Mouse (Mus musculus) cortical plate, adult 2 months (tissue): ENCODE data around the gene Tmem150a. TPM values are rescaled to one million over a fixed set of nuclear protein-coding genes. Genes with fewer than 3 reads are reported as not detected.

ENCODE experiments used
- H3K27ac ChIP-seq: fragments of 200-500 bp; 2 replicates; pipeline ENCODE4 v1.5.1; 2012; ENCODE audit warnings: low read length, control low read depth, inconsistent platforms; ENCODE audit not compliant: insufficient read depth
- H3K4me1 ChIP-seq: fragments of 200-500 bp; 2 replicates; pipeline ENCODE4 v1.6.1; 2011; ENCODE audit warnings: low read length; ENCODE audit not compliant: control insufficient read depth, insufficient read depth
- H3K4me3 ChIP-seq: fragments of 200-500 bp; 2 replicates; pipeline ENCODE4 v1.5.1; 2011; ENCODE audit warnings: mild to moderate bottlenecking, low read length, control low read depth; ENCODE audit not compliant: insufficient read depth
- CTCF ChIP-seq: fragments of 200-500 bp; IDR thresholded peaks from 2 replicates; pipeline ENCODE4 v1.5.1; 2011; ENCODE audit warnings: mild to moderate bottlenecking, control low read depth, low read length; ENCODE audit not compliant: insufficient read depth; ENCODE audit errors: extremely low read depth
- POLR2A ChIP-seq: fragments of 200-500 bp; IDR thresholded peaks from 2 replicates; pipeline ENCODE4 v1.6.1; 2011; ENCODE audit warnings: mild to moderate bottlenecking, low read length, control low read depth; ENCODE audit not compliant: insufficient read depth; ENCODE audit errors: extremely low read depth
- polyA plus RNA-seq: library from polyadenylated mRNA; depleted of rRNA; stranded (reverse); fragments of >200 nt; gene quantifications from 2 replicates; pipeline ENCODE4 v1.2.3, GENCODE M21; 2012

The Tmem150a gene
- polyA plus RNA-seq, 1 experiment = 23.4 TPM

GRCm38 (mm10) chr6:72359891-72360598 lies 4.8 kb downstream of the Tmem150a start:
- TF ChIP-seq CTCF (no peak), POLR2A (no peak)
- H3K4me1 ChIP-seq = peaks cover 3% of the 10 kb centered on the region; the same call in 1 of the 2 replicates
- no peak overlapping the region for H3K27ac ChIP-seq
- no peak overlapping the region for H3K4me3 ChIP-seq

GRCm38 (mm10) chr6:72360599-72360935 lies 5.3 kb downstream of the Tmem150a start:
- no peak overlapping the region for H3K27ac ChIP-seq
- peak overlapping the region; percentile 66; the same call in 1 of the 2 replicates for H3K4me3 ChIP-seq
- peaks cover 3% of the 10 kb centered on the region; the same call in 1 of the 2 replicates for H3K4me1 ChIP-seq
- TF ChIP-seq CTCF (no peak), POLR2A (no peak)

GRCm38 (mm10) chr6:72361121-72361551 lies 5.9 kb downstream of the Tmem150a start:
- H3K27ac ChIP-seq = no peak overlapping the region
- TF ChIP-seq POLR2A (no peak), CTCF (no peak)
- peaks cover 2% of the 10 kb centered on the region; the same call in 1 of the 2 replicates for H3K4me1 ChIP-seq
- peak overlapping the region; percentile 66; the same call in 1 of the 2 replicates for H3K4me3 ChIP-seq

GRCm38 (mm10) chr6:72362132-72363028 lies 7.1 kb downstream of the Tmem150a start:
- H3K4me1 ChIP-seq = no peaks in the 10 kb centered on the region
- TF ChIP-seq CTCF = peak; percentile 38
- TF ChIP-seq POLR2A = peak; percentile 88
- H3K4me3 ChIP-seq = peak overlapping the region; percentile 66
- H3K27ac ChIP-seq = peak overlapping the region; percentile 36

- Histone ChIP-seq H3K27ac (no peak overlapping the region), H3K4me1 (no peaks in the 10 kb centered on the region), H3K4me3 (no peak overlapping the region)
- TF ChIP-seq CTCF (peak; percentile 29; the same call in 1 of the 2 replicates), POLR2A (no peak)
These were observed 8.8 kb downstream of the Tmem150a start for GRCm38 (mm10) chr6:72364009-72364408.

GRCm38 (mm10) chr6:72364985-72365384 lies 9.7 kb downstream of the Tmem150a start:
- H3K4me1 ChIP-seq = no peaks in the 10 kb centered on the region
- H3K4me3 ChIP-seq = no peak overlapping the region
- TF ChIP-seq CTCF (no peak), POLR2A (no peak)
- no peak overlapping the region for H3K27ac ChIP-seq

GRCm38 (mm10) chr6:72366304-72366703 lies 11.1 kb downstream of the Tmem150a start:
- no peak for TF ChIP-seq POLR2A
- TF ChIP-seq CTCF = no peak
- H3K4me1 ChIP-seq = peaks cover 3% of the 10 kb centered on the region; the same call in 1 of the 2 replicates
- H3K4me3 ChIP-seq = no peak overlapping the region
- H3K27ac ChIP-seq = no peak overlapping the region

GRCm38 (mm10) chr6:72366844-72367443 lies 11.7 kb downstream of the Tmem150a start, which contains the start of gene Rnf181:
TSS of gene Rnf181 (minus strand) at chr6:72366956.
- no peak within 1 kb of the TSS for H3K27ac ChIP-seq
- no peak within 1 kb of the TSS for H3K4me3 ChIP-seq
- TF ChIP-seq CTCF (no peak), POLR2A (no peak)
- peaks cover 3% of the 10 kb centered on the region; the same call in 1 of the 2 replicates for H3K4me1 ChIP-seq

- Histone ChIP-seq H3K27ac (no peak overlapping the region), H3K4me3 (no peak overlapping the region), H3K4me1 (peaks cover 3% of the 10 kb centered on the region; the same call in 1 of the 2 replicates)
- TF ChIP-seq POLR2A (no peak), CTCF (no peak)
These were observed 12.3 kb downstream of the Tmem150a start for GRCm38 (mm10) chr6:72367460-72367974.

GRCm38 (mm10) chr6:72369557-72369956 lies 14.3 kb downstream of the Tmem150a start:
- H3K4me3 ChIP-seq = no peak overlapping the region
- H3K27ac ChIP-seq = no peak overlapping the region
- TF ChIP-seq POLR2A (no peak), CTCF (no peak)
- peaks cover 3% of the 10 kb centered on the region; the same call in 1 of the 2 replicates for H3K4me1 ChIP-seq
